Mouse (Mus musculus) CD8-positive naive resting alpha-beta T cell, adult 57 days (primary cell): Measurements from ENCODE around the gene Tlr8. TPM values are rescaled to one million over a fixed set of nuclear protein-coding genes. Genes with fewer than 3 reads are reported as not detected.

Experiments
- total RNA-seq: library from RNA; stranded (reverse); gene quantifications from one replicate; pipeline ENCODE4 v1.2.4, GENCODE M21; 2023

Gene Tlr8
- total RNA-seq, result 0.52 TPM

DNA sequence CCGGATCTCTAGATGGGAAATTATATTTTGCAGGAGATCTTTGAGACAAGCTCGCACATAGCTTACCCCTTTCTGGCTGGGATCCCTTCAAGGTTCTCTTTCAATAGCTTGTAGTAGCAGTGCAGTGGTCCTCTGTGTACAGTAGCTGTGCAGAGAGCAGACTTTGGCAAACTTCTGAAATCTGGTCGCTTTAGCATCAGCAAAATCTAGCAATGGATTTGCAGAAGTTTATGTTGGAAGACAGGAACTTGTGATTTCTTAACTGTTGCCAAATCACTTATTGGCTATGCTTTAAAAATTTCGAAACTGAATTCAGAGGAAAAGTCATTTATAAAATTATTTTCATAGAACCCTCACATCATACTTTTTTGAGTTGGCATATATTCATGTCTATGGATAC, at the start of gene Tlr8:
TSS of gene Tlr8 (minus strand) at position 244 of the 400 bp plus-strand sequence.

DNA sequence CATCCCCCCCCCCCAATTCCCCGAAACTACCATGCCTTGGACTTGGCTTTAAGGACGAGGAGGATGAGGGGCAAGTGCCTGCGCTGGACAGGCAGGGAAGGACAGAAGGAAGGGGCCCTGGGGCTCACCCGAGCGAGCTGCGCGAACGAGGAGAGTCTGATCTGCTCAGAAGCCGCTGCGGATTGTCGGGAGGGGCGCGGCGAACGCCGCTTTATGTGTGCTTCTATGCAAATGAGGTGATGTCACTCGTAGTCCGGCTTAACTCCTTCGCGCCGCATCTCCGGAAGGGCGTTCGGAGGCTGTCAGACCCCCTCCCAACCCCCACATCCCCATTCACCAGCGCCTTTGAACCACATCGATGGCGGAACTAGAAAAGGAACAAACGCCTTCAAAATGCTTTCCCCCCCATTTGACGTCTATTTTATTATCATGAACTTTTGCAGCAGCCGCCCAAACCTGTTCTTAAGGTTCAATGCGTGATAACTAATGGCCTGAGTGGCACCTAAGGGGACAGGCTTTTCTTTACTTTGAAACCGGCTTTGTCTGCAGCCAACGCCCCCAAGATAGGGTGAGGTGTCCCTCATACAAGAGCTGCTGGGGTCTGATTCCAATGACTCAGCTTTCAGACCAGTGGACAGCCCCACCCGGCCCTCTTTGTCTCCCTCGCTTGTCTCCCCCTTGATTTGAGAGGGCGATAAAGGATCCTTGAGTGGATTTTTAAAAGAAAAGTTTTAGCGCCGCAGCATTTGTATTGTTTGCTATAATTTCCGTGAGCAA, 55.0 kb downstream of the Tlr8 start, which contains the start of gene Tmsb4x:
TSS of gene Tmsb4x (minus strand) at position 338 of the 777 bp plus-strand sequence.

Other genes starting within 250 kb of the Tlr8 start
- gene Tmsb4x, start 55.0 kb downstream of the Tlr8 start, total RNA-seq, result 3,686 TPM
- gene Tlr7, start 66.2 kb upstream of the Tlr8 start, total RNA-seq, result 6.0 TPM
- gene Prps2, start 118.4 kb upstream of the Tlr8 start, total RNA-seq, result 65.3 TPM